Mouse (Mus musculus) forebrain, embryonic 12.5 days (tissue): ENCODE data around the gene Maco1. TPM values are rescaled to one million over a fixed set of nuclear protein-coding genes. Genes with fewer than 3 reads are reported as not detected.

Experiments
- ATAC-seq: fragments of 200-750 bp; cut with Nextera tagmentation; 2 replicates; pipeline ENCODE4 v1.8.0; 2017; ENCODE audit warnings: moderate TSS enrichment; ENCODE audit not compliant: low FRiP score
- H3K27ac ChIP-seq: fragments of 300-500 bp; sonication (generic); 2 replicates; pipeline ENCODE4 v1.5.1; 2016; ENCODE audit warnings: mild to moderate bottlenecking
- H3K27me3 ChIP-seq: fragments of 300-500 bp; sonication (generic); 2 replicates; pipeline ENCODE4 v1.6.1; 2016; ENCODE audit warnings: mild to moderate bottlenecking
- H3K36me3 ChIP-seq: fragments of 300-500 bp; sonication (generic); replicated peaks from 2 replicates; pipeline ENCODE4 v1.6.1; 2016; ENCODE audit warnings: mild to moderate bottlenecking
- H3K4me1 ChIP-seq: fragments of 300-500 bp; sonication (generic); 2 replicates; pipeline ENCODE4 v1.6.1; 2016
- H3K4me2 ChIP-seq: fragments of 300-500 bp; sonication (generic); 2 replicates; pipeline ENCODE4 v1.6.1; 2016; ENCODE audit warnings: mild to moderate bottlenecking, moderate library complexity
- H3K4me3 ChIP-seq: fragments of 300-500 bp; sonication (generic); replicated peaks from 2 replicates; pipeline ENCODE4 v1.5.1; 2016; ENCODE audit warnings: mild to moderate bottlenecking
- H3K9ac ChIP-seq: fragments of 300-500 bp; sonication (generic); 2 replicates; pipeline ENCODE4 v1.6.1; 2016; ENCODE audit warnings: mild to moderate bottlenecking
- H3K9me3 ChIP-seq: fragments of 300-500 bp; sonication (generic); 2 replicates; pipeline ENCODE4 v1.6.1; 2016
- WGBS: fragments of 180-500 bp; shearing (Covaris S2); methylation state at CpG from one replicate; pipeline ENCODE4 v1.1.7; 2016; 5-methylcytosine and 5-hydroxymethylcytosine counted together
- polyA plus RNA-seq: library from polyadenylated mRNA; unstranded; fragments of >200 nt; fragmentation: Nextera tagmentation; extraction: Ambion mirVana; gene quantifications from 2 replicates; pipeline ENCODE4 v1.2.1, GENCODE M21; 2016

Maco1 gene
- polyA plus RNA-seq, 1 experiment from 2014 or later = 79.9 TPM

DNA sequence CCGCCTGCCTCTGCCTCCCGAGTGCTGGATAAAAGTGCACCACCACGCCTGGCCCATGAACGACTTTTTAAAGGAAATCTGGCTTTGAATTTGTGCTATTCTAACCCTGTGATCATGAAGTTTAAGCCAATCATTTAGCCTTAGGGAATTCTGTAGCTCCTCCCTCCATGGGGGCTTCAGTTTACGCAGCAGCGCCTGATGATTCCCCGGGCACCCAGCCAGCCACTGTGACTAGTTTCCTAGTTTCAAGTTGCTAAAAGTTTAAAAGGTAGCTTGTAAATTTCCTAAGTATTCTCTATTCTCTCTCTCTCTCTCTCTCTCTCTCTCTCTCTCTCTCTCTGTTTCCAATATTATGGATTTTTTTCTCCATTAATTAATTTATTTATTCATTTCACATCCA lies 76.9 kb downstream of the Maco1 start:
- ATAC-seq = no peak
- 75% methylated on average over 7 of the region's 7 CpGs for WGBS
- no peak overlapping the region for H3K9ac ChIP-seq
- no peaks in the 10 kb centered on the region for H3K9me3 ChIP-seq
- no peaks in the 10 kb centered on the region for H3K27me3 ChIP-seq
- no peak overlapping the region for H3K27ac ChIP-seq
- H3K4me1 ChIP-seq = peaks cover 3% of the 10 kb centered on the region
- H3K4me3 ChIP-seq = no peak overlapping the region
- H3K4me2 ChIP-seq = no peak overlapping the region
- H3K36me3 ChIP-seq = no peaks in the 10 kb centered on the region

- H3K9ac ChIP-seq = no peak overlapping the region
- H3K36me3 ChIP-seq = no peaks in the 10 kb centered on the region
- H3K4me2 ChIP-seq = no peak overlapping the region
- H3K4me3 ChIP-seq = no peak overlapping the region
- WGBS = 68% methylated on average over 14 of the region's 14 CpGs
- peaks cover 3% of the 10 kb centered on the region for H3K4me1 ChIP-seq
- H3K9me3 ChIP-seq = no peaks in the 10 kb centered on the region
- no peak for ATAC-seq
- no peaks in the 10 kb centered on the region for H3K27me3 ChIP-seq
- H3K27ac ChIP-seq = no peak overlapping the region
These were observed 77.8 kb downstream of the Maco1 start for GRCm38 (mm10) chr4:134775234-134775944.

- no peaks in the 10 kb centered on the region for H3K9me3 ChIP-seq
- WGBS = 89% methylated on average over 6 of the region's 6 CpGs
- no peak overlapping the region for H3K9ac ChIP-seq
- no peak overlapping the region for H3K27ac ChIP-seq
- H3K4me1 ChIP-seq = no peaks in the 10 kb centered on the region; the same call in 1 of the 2 replicates
- H3K4me3 ChIP-seq = no peak overlapping the region
- H3K4me2 ChIP-seq = no peak overlapping the region
- no peak for ATAC-seq
- no peaks in the 10 kb centered on the region for H3K36me3 ChIP-seq
- H3K27me3 ChIP-seq = peaks cover 10% of the 10 kb centered on the region
These were observed 79.0 kb downstream of the Maco1 start for GRCm38 (mm10) chr4:134774126-134774525.

GRCm38 (mm10) chr4:134772805-134773674 lies 80.1 kb downstream of the Maco1 start:
- Histone ChIP-seq H3K4me3 (no peak overlapping the region), H3K9ac (no peak overlapping the region), H3K4me1 (peaks cover 6% of the 10 kb centered on the region; the same call in 1 of the 2 replicates), H3K27me3 (peaks cover 21% of the 10 kb centered on the region), H3K4me2 (no peak overlapping the region), H3K36me3 (no peaks in the 10 kb centered on the region), H3K27ac (no peak overlapping the region), H3K9me3 (no peaks in the 10 kb centered on the region)
- 53% methylated on average over 4 of the region's 4 CpGs for WGBS
- ATAC-seq = no peak; the same call in 1 of the 2 replicates

- Histone ChIP-seq H3K4me1 (peaks cover 20% of the 10 kb centered on the region), H3K27me3 (peaks cover 53% of the 10 kb centered on the region)
- 83% methylated on average over 7 of the region's 7 CpGs for WGBS
These were observed 83.3 kb downstream of the Maco1 start for GRCm38 (mm10) chr4:134769891-134770290.

GRCm38 (mm10) chr4:134769081-134769811 lies 83.9 kb downstream of the Maco1 start:
- no peak for ATAC-seq
- H3K36me3 ChIP-seq = no peaks in the 10 kb centered on the region
- H3K9ac ChIP-seq = no peak overlapping the region
- H3K4me3 ChIP-seq = no peak overlapping the region
- 71% methylated on average over 7 of the region's 7 CpGs for WGBS
- H3K4me1 ChIP-seq = peaks cover 20% of the 10 kb centered on the region
- peaks cover 56% of the 10 kb centered on the region for H3K27me3 ChIP-seq
- no peak overlapping the region for H3K27ac ChIP-seq
- H3K9me3 ChIP-seq = no peaks in the 10 kb centered on the region
- no peak overlapping the region for H3K4me2 ChIP-seq

More at GRCm38 (mm10) chr4:134769891-134770290, 83.3 kb downstream of the Maco1 start:
- Histone ChIP-seq H3K27ac (no peak overlapping the region), H3K4me2 (no peak overlapping the region), H3K9me3 (no peaks in the 10 kb centered on the region), H3K9ac (no peak overlapping the region), H3K36me3 (no peaks in the 10 kb centered on the region), H3K4me3 (no peak overlapping the region)
- no peak for ATAC-seq

- WGBS = 12% methylated on average over 21 of the region's 21 CpGs
- peaks cover 20% of the 10 kb centered on the region for H3K4me1 ChIP-seq
- H3K36me3 ChIP-seq = no peaks in the 10 kb centered on the region
- H3K4me3 ChIP-seq = peak overlapping the region; percentile 73
- H3K9me3 ChIP-seq = no peaks in the 10 kb centered on the region
- peaks cover 56% of the 10 kb centered on the region for H3K27me3 ChIP-seq
- H3K27ac ChIP-seq = no peak overlapping the region
- peak overlapping the region; percentile 98 for H3K4me2 ChIP-seq
- no peak; the same call in 1 of the 2 replicates for ATAC-seq
- H3K9ac ChIP-seq = peak overlapping the region; percentile 72
These were observed 84.8 kb downstream of the Maco1 start for GRCm38 (mm10) chr4:134768226-134768888.

DNA sequence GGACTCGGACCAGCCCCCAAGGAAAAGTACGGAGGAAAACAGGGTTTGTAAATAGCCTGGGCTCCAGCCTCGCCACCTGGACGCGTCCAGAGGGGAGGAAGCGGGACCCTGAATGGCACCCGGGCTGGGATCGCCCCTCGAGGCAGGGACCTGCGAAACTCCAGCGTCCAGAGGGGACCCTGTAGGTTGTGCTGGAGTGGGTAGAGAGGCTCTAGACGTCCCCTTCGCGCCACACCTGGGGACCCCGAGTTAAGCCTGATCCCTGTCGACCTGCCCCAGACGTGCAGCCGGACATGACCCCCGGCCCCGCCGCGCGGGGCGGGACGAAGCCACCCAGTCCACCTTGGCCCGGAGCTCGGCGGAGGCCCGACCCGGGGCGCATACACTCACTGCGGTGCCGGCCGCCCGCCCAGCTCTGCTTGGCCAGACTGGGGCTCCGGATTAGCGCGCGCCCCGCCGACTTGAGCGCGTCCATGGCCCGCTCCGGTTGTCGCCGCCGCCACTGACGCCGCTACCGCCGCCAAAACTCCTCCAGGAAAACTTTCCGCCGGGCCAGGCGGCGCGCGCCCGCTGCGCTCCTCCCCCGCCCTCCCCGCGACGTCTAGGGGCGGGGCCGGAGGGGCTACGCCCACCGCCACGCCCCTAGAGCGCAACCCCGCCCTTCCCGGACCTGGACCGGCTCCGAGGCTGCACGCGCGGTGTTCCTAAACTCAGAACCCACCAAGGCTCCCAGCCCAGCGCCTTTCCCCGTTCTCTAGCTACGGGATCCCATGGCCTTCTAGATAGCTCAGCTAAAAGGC lies 85.5 kb downstream of the Maco1 start, which contains the start of gene Ldlrap1:
Ldlrap1 (minus strand) TSS at position 599 of the 800 bp plus-strand sequence.
- Histone ChIP-seq H3K27ac (no peak within 1 kb of the TSS), H3K36me3 (no peaks in the 10 kb centered on the region), H3K4me2 (peak within 1 kb of the TSS; percentile 98), H3K4me1 (peaks cover 20% of the 10 kb centered on the region), H3K9me3 (no peaks in the 10 kb centered on the region), H3K9ac (peak within 1 kb of the TSS; percentile 72), H3K4me3 (peak within 1 kb of the TSS; percentile 73), H3K27me3 (peaks cover 56% of the 10 kb centered on the region)
- peak; percentile 77 for ATAC-seq
- WGBS = 1% methylated on average over 61 of the region's 80 CpGs

- peaks cover 20% of the 10 kb centered on the region for H3K4me1 ChIP-seq
- H3K9ac ChIP-seq = peak overlapping the region; percentile 72
- H3K4me3 ChIP-seq = peak overlapping the region; percentile 73
- peaks cover 56% of the 10 kb centered on the region for H3K27me3 ChIP-seq
- H3K4me2 ChIP-seq = peak overlapping the region; percentile 98
- 1% methylated on average over 23 of the region's 23 CpGs for WGBS
- no peaks in the 10 kb centered on the region for H3K9me3 ChIP-seq
- peak; percentile 39; the same call in 1 of the 2 replicates for ATAC-seq
- H3K36me3 ChIP-seq = no peaks in the 10 kb centered on the region
- H3K27ac ChIP-seq = no peak overlapping the region
These were observed 86.2 kb downstream of the Maco1 start for GRCm38 (mm10) chr4:134766904-134767425.

DNA sequence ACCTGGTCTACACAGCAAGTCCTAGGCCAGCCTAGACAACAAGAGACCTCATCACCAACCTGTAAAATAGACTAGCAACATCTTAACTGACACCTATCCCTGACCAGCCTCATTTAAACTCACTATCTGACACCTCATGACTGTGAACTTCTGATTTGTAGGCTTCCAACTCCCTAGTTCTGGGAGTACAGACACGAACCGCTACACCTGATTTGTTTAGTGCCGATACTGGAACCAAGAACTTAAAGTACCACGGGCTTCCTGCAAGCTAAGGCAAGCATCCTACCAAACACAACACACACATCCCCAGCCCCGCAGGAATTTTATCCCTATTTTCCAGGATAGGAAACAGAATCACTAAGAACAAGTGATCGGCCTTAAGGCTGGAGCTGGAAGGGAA lies 86.9 kb downstream of the Maco1 start:
- Histone ChIP-seq H3K27ac (no peak overlapping the region), H3K9me3 (no peaks in the 10 kb centered on the region), H3K9ac (no peak overlapping the region), H3K36me3 (no peaks in the 10 kb centered on the region), H3K4me1 (peaks cover 20% of the 10 kb centered on the region), H3K4me2 (peak overlapping the region; percentile 98), H3K4me3 (no peak overlapping the region; the same call in 1 of the 2 replicates), H3K27me3 (peaks cover 56% of the 10 kb centered on the region)
- 73% methylated on average over 6 of the region's 6 CpGs for WGBS
- ATAC-seq = no peak

- H3K4me1 ChIP-seq = peaks cover 20% of the 10 kb centered on the region
- peaks cover 47% of the 10 kb centered on the region for H3K27me3 ChIP-seq
- WGBS = 73% methylated on average over 3 of the region's 3 CpGs
- no peak overlapping the region for H3K4me3 ChIP-seq
- no peak overlapping the region for H3K9ac ChIP-seq
- H3K36me3 ChIP-seq = no peaks in the 10 kb centered on the region
- no peak overlapping the region for H3K27ac ChIP-seq
- no peaks in the 10 kb centered on the region for H3K9me3 ChIP-seq
- no peak for ATAC-seq
- H3K4me2 ChIP-seq = no peak overlapping the region
These were observed 88.8 kb downstream of the Maco1 start for GRCm38 (mm10) chr4:134764333-134764732.
